ENCODE assay signal across 27 mouse cellular contexts in genomic region chr4:47691207-47691606, GRCm38 (mm10).
DNase-seq lines count a peak whose midpoint lies in the region; ATAC-seq and TF ChIP-seq lines count a peak whose summit lies in the region.
"Had no signal": no experiment of that assay in that cellular context is flagged by ENCODE, and none has a peak within 500 bp of the region (broad histone marks: within the 10 kb centered on the region; RNA-seq: fewer than 3 reads in every experiment).

No protein-coding gene starts in this region.

- H3K4me1 ChIP-seq in heart, embryonic 12.5 days (replicated peaks) = no peaks in the 10 kb centered on the region
- no peaks in the 10 kb centered on the region for H3K4me1 ChIP-seq in heart, postnatal 0 days (ENCODE audit: control insufficient read depth, insufficient read depth)
- no peaks in the 10 kb centered on the region for H3K4me1 ChIP-seq in liver, postnatal 0 days (ENCODE audit: insufficient read depth)
- H3K4me1 ChIP-seq: embryonic facial prominence, embryonic 10.5 days; embryonic facial prominence, embryonic 15.5 days; forebrain, embryonic 13.5 days; megakaryocyte, embryonic 14.5 days; midbrain, embryonic 12.5 days; neural tube, embryonic 12.5 days had no signal

- no peak overlapping the region for H3K27ac ChIP-seq in heart, embryonic 12.5 days (ENCODE audit: poor library complexity, severe bottlenecking)
- no peak overlapping the region for H3K27ac ChIP-seq in heart, postnatal 0 days (ENCODE audit: low read depth)
- no peak overlapping the region for H3K27ac ChIP-seq in liver, postnatal 0 days (ENCODE audit: low read depth)
- H3K27ac ChIP-seq: embryonic facial prominence, embryonic 10.5 days; embryonic facial prominence, embryonic 15.5 days; forebrain, embryonic 13.5 days; hindbrain, embryonic 14.5 days; liver, embryonic 14.5 days; midbrain, embryonic 12.5 days; neural tube, embryonic 12.5 days had no signal

- peak; percentile 73 for ATAC-seq in heart, embryonic 12.5 days (ENCODE audit: insufficient number of reproducible peaks, low FRiP score)
- peak; percentile 20; the same call in 1 of the 2 replicates for ATAC-seq in heart, postnatal 0 days (ENCODE audit: insufficient read depth, low read depth)
- ATAC-seq in liver, postnatal 0 days = peak; percentile 58
- ATAC-seq: forebrain, embryonic 13.5 days; intestine, postnatal 0 days had no signal

- DNase-seq in heart, postnatal 14 days = no peak
- DNase-seq in heart, postnatal 0 days (ENCODE audit: low spot score) = peak; percentile 46
- no peak for DNase-seq in heart, postnatal 10 days
- no peak for DNase-seq in liver, postnatal 0 days
- no peak for DNase-seq in layer of hippocampus, postnatal 10 days (ENCODE audit: low spot score in 2 of 2)
- DNase-seq in urinary bladder, postnatal 10 days (ENCODE audit: low spot score) = no peak
- DNase-seq: adrenal gland, adult 8-10 months; cerebellum, adult 2 months; cerebellum, postnatal 14 days; gastrocnemius, postnatal 14 days; kidney, postnatal 14 days; layer of hippocampus, adult 9-11 months; lung, postnatal 36 days; right cerebral cortex, adult 18-20 months; right cerebral cortex, postnatal 4 days had no signal

- WGBS in heart, embryonic 12.5 days = 38% methylated on average over 2 of the region's 2 CpGs
- WGBS in heart, postnatal 0 days = 52% methylated on average over 2 of the region's 2 CpGs
- WGBS in liver, postnatal 0 days (ENCODE audit: insufficient replicate concordance) = 45% methylated on average over 2 of the region's 2 CpGs

- peaks cover 6% of the 10 kb centered on the region; the same call in 1 of the 2 replicates for H3K27me3 ChIP-seq in heart, embryonic 12.5 days (replicated peaks)
- H3K27me3 ChIP-seq in heart, postnatal 0 days (ENCODE audit: control insufficient read depth, insufficient read depth, low read length) = no peaks in the 10 kb centered on the region
- H3K27me3 ChIP-seq in liver, postnatal 0 days (ENCODE audit: insufficient read depth, low read length) = no peaks in the 10 kb centered on the region
- H3K27me3 ChIP-seq: embryonic facial prominence, embryonic 15.5 days; forebrain, embryonic 13.5 days; megakaryocyte, embryonic 14.5 days; midbrain, embryonic 12.5 days; neural tube, embryonic 12.5 days had no signal

- no peaks in the 10 kb centered on the region for H3K36me3 ChIP-seq in heart, embryonic 12.5 days
- no peaks in the 10 kb centered on the region for H3K36me3 ChIP-seq in heart, postnatal 0 days (replicated peaks; ENCODE audit: control insufficient read depth, insufficient read depth, low read length)
- no peaks in the 10 kb centered on the region for H3K36me3 ChIP-seq in liver, postnatal 0 days (replicated peaks; ENCODE audit: insufficient read depth, low read length)
- H3K36me3 ChIP-seq: embryonic facial prominence, embryonic 10.5 days; embryonic facial prominence, embryonic 15.5 days; G1E; midbrain, embryonic 12.5 days; neural tube, embryonic 12.5 days had no signal

- intact Hi-C loops in heart, postnatal 14 days (cut with DNase I) = no loop called here
- intact Hi-C loops in heart, postnatal 10 days (cut with DNase I) = no loop called here

- no peak for TF ChIP-seq CTCF in heart, postnatal 0 days (IDR thresholded peaks at IDR 0.05; ENCODE audit: low read depth)
- TF ChIP-seq CTCF in liver, postnatal 0 days (IDR thresholded peaks at IDR 0.05; ENCODE audit: low read depth) = no peak

- H3K9me3 ChIP-seq in heart, embryonic 12.5 days (replicated peaks) = 0 out of 2 replicates have a peak, but pooled peaks cover 3% of the 10 kb centered on the region
- H3K9me3 ChIP-seq in heart, postnatal 0 days (replicated peaks; ENCODE audit: control insufficient read depth, low read length) = no peaks in the 10 kb centered on the region
- H3K9me3 ChIP-seq in liver, postnatal 0 days (ENCODE audit: low read length) = no peaks in the 10 kb centered on the region
- H3K9me3 ChIP-seq: embryonic facial prominence, embryonic 10.5 days; embryonic facial prominence, embryonic 15.5 days; forebrain, embryonic 13.5 days; G1E; midbrain, embryonic 12.5 days; neural tube, embryonic 12.5 days had no signal

- H3K9ac ChIP-seq in heart, embryonic 12.5 days = no peak overlapping the region
- no peak overlapping the region for H3K9ac ChIP-seq in heart, postnatal 0 days (replicated peaks; ENCODE audit: low read depth, low read length)
- no peak overlapping the region for H3K9ac ChIP-seq in liver, postnatal 0 days (replicated peaks)
- H3K9ac ChIP-seq: embryonic facial prominence, embryonic 15.5 days; forebrain, embryonic 13.5 days; hindbrain, embryonic 14.5 days; liver, embryonic 14.5 days; midbrain, embryonic 12.5 days; neural tube, embryonic 12.5 days had no signal

- H3K4me2 ChIP-seq in heart, embryonic 12.5 days = no peak overlapping the region
- H3K4me2 ChIP-seq in heart, postnatal 0 days (ENCODE audit: low read depth, low read length) = no peak overlapping the region
- no peak overlapping the region for H3K4me2 ChIP-seq in liver, postnatal 0 days (ENCODE audit: low read depth, low read length)
- H3K4me2 ChIP-seq: embryonic facial prominence, embryonic 15.5 days; forebrain, embryonic 13.5 days; hindbrain, embryonic 14.5 days; midbrain, embryonic 12.5 days; neural tube, embryonic 12.5 days had no signal

- no peak for TF ChIP-seq EP300 in heart, postnatal 0 days (IDR thresholded peaks at IDR 0.05; ENCODE audit: low read depth)
- TF ChIP-seq EP300 in liver, postnatal 0 days (IDR thresholded peaks at IDR 0.05; ENCODE audit: low read depth) = no peak

- no peak overlapping the region for H3K4me3 ChIP-seq in heart, embryonic 12.5 days
- H3K4me3 ChIP-seq in heart, postnatal 0 days (ENCODE audit: low read depth, low read length) = no peak overlapping the region
- H3K4me3 ChIP-seq in liver, postnatal 0 days (ENCODE audit: low read depth, low read length) = no peak overlapping the region
- H3K4me3 ChIP-seq: embryonic facial prominence, embryonic 10.5 days; embryonic facial prominence, embryonic 15.5 days; forebrain, embryonic 13.5 days; megakaryocyte, embryonic 14.5 days; midbrain, embryonic 12.5 days; myocyte; neural tube, embryonic 12.5 days had no signal

Comparison
In these comparisons a context has a peak if more than half of its experiments do, and no peak if none do; other contexts are left out.
1. ATAC-seq: peak in every context shown above with its lines; median percentile 73 in heart, embryonic 12.5 days; 58 in liver, postnatal 0 days; 20 in heart, postnatal 0 days.